20 mouse cellular contexts compared by ENCODE assay signal in the genomic region with DNA sequence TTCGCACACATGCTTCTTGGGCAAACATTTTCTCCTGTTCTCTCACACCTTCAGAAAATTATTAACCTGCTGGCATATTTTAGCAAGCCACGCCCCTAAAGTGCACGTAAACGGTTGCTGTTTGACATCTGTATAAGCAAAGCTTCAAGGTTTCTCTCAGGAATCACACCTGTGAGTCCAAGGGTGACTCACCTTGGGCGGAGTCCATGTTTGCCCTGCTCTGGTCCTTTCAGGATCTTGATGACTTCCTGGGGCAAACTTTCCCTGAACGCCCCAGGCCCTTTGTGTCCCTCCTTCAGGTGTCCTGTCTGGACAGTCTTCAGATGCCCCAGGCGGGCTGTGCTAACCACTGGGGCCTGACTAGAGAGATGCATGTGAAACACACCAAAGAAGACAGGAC.
A peak's percentile ranks its signal among the peaks of the same experiment; 100 is the strongest.
DNase-seq lines count a peak whose midpoint lies in the region; ATAC-seq and TF ChIP-seq lines count a peak whose summit lies in the region.
"Had no signal": no experiment of that assay in that cellular context is flagged by ENCODE, and none has a peak within 500 bp of the region (broad histone marks: within the 10 kb centered on the region; RNA-seq: fewer than 3 reads in every experiment).

No protein-coding gene starts in this region.

- no peak overlapping the region for H3K4me3 ChIP-seq in kidney, embryonic 15.5 days (replicated peaks)
- no peak overlapping the region for H3K4me3 ChIP-seq in ES-Bruce4 (ENCODE audit: low read depth, low read length)
- H3K4me3 ChIP-seq in hindbrain, embryonic 11.5 days (ENCODE audit: low read depth, low read length) = no peak overlapping the region
- H3K4me3 ChIP-seq: embryonic facial prominence, embryonic 13.5 days; forebrain, embryonic 15.5 days; heart, adult 2 months; layer of hippocampus, adult 2 months; midbrain, embryonic 13.5 days; neural tube, embryonic 12.5 days had no signal

- H3K36me3 ChIP-seq in kidney, embryonic 15.5 days = no peaks in the 10 kb centered on the region
- H3K36me3 ChIP-seq in ES-Bruce4 (ENCODE audit: control insufficient read depth, insufficient read depth, low read length, poor library complexity, severe bottlenecking) = no peaks in the 10 kb centered on the region
- no peaks in the 10 kb centered on the region for H3K36me3 ChIP-seq in hindbrain, embryonic 11.5 days (ENCODE audit: control insufficient read depth, insufficient read depth, low read length)
- H3K36me3 ChIP-seq: embryonic facial prominence, embryonic 13.5 days; forebrain, embryonic 15.5 days; midbrain, embryonic 13.5 days; neural tube, embryonic 12.5 days had no signal

- no peaks in the 10 kb centered on the region for H3K27me3 ChIP-seq in kidney, embryonic 15.5 days
- H3K27me3 ChIP-seq in ES-Bruce4 (ENCODE audit: control insufficient read depth, insufficient read depth, low read length, poor library complexity, severe bottlenecking) = no peaks in the 10 kb centered on the region
- no peaks in the 10 kb centered on the region for H3K27me3 ChIP-seq in hindbrain, embryonic 11.5 days (ENCODE audit: control insufficient read depth, insufficient read depth, low read length)
- H3K27me3 ChIP-seq: embryonic facial prominence, embryonic 13.5 days; forebrain, embryonic 15.5 days; midbrain, embryonic 13.5 days; neural tube, embryonic 12.5 days had no signal

- no peak overlapping the region for H3K27ac ChIP-seq in kidney, embryonic 15.5 days
- no peak overlapping the region for H3K27ac ChIP-seq in ES-Bruce4 (ENCODE audit: insufficient read depth, low read length)
- H3K27ac ChIP-seq in hindbrain, embryonic 11.5 days (ENCODE audit: low read depth, low read length) = no peak overlapping the region
- H3K27ac ChIP-seq: embryonic facial prominence, embryonic 13.5 days; forebrain, embryonic 15.5 days; heart, adult 2 months; hindbrain, postnatal 0 days; layer of hippocampus, adult 2 months; macrophage; midbrain, embryonic 13.5 days; neural tube, embryonic 12.5 days had no signal

- no peak for TF ChIP-seq POLR2A in ES-Bruce4 (IDR thresholded peaks at IDR 0.05; ENCODE audit: insufficient read depth, low read length)

- no peak for TF ChIP-seq CTCF in ES-Bruce4 (IDR thresholded peaks at IDR 0.05; ENCODE audit: low read depth, low read length)

- peak; percentile 89 for TF ChIP-seq EP300 in ES-Bruce4 (IDR thresholded peaks at IDR 0.05; ENCODE audit: insufficient read depth, low read depth, low read length)

- no peaks in the 10 kb centered on the region for H3K9me3 ChIP-seq in kidney, embryonic 15.5 days (replicated peaks)
- no peaks in the 10 kb centered on the region for H3K9me3 ChIP-seq in ES-Bruce4 (replicated peaks; ENCODE audit: control insufficient read depth, insufficient read depth, low read length, poor library complexity, severe bottlenecking)
- no peaks in the 10 kb centered on the region for H3K9me3 ChIP-seq in hindbrain, embryonic 11.5 days (ENCODE audit: control insufficient read depth, low read length)
- H3K9me3 ChIP-seq: embryonic facial prominence, embryonic 13.5 days; forebrain, embryonic 15.5 days; midbrain, embryonic 13.5 days; neural tube, embryonic 12.5 days had no signal

- peak; percentile 21 for DNase-seq in kidney, postnatal 10 days
- peak; percentile 45 for DNase-seq in ES-CJ7 (ENCODE audit: low read depth, low spot score)
- DNase-seq in large intestine, adult 2 months (ENCODE audit: low read depth, low spot score) = peak; percentile 98
- DNase-seq in hindbrain, embryonic 11.5 days (ENCODE audit: low spot score) = no peak
- DNase-seq: adrenal gland, postnatal 10 days; gastrocnemius, postnatal 14 days; heart, adult 2 months; layer of hippocampus, postnatal 36 days; lung, adult 18-20 months had no signal

- H3K4me2 ChIP-seq in kidney, embryonic 15.5 days = no peak overlapping the region
- no peak overlapping the region for H3K4me2 ChIP-seq in hindbrain, embryonic 11.5 days (replicated peaks; ENCODE audit: low read depth, low read length)
- H3K4me2 ChIP-seq: embryonic facial prominence, embryonic 13.5 days; forebrain, embryonic 15.5 days; midbrain, embryonic 13.5 days; neural tube, embryonic 12.5 days had no signal

- H3K4me1 ChIP-seq in kidney, embryonic 15.5 days = peaks cover 10% of the 10 kb centered on the region
- H3K4me1 ChIP-seq in ES-Bruce4 (ENCODE audit: control insufficient read depth, insufficient read depth, low read length) = peaks cover 5% of the 10 kb centered on the region
- no peaks in the 10 kb centered on the region for H3K4me1 ChIP-seq in hindbrain, embryonic 11.5 days (replicated peaks; ENCODE audit: control insufficient read depth, insufficient read depth, low read length)
- H3K4me1 ChIP-seq: neural tube, embryonic 12.5 days had no signal

- 74% methylated on average over 7 of the region's 7 CpGs for WGBS in kidney, embryonic 15.5 days
- 31% methylated on average over 7 of the region's 7 CpGs for WGBS in large intestine, adult 2 months
- 90% methylated on average over 7 of the region's 7 CpGs for WGBS in hindbrain, embryonic 11.5 days

- no peak overlapping the region for H3K9ac ChIP-seq in kidney, embryonic 15.5 days
- H3K9ac ChIP-seq in ES-Bruce4 (ENCODE audit: low read depth, poor library complexity, severe bottlenecking) = no peak overlapping the region
- H3K9ac ChIP-seq in hindbrain, embryonic 11.5 days (ENCODE audit: low read depth, low read length) = no peak overlapping the region
- H3K9ac ChIP-seq: embryonic facial prominence, embryonic 13.5 days; forebrain, embryonic 15.5 days; midbrain, embryonic 13.5 days; neural tube, embryonic 12.5 days had no signal

- ATAC-seq in kidney, embryonic 15.5 days (replicated peaks; ENCODE audit: low FRiP score) = no peak
- no peak for ATAC-seq in hindbrain, embryonic 11.5 days (ENCODE audit: low FRiP score)
- no peak for ATAC-seq in megakaryocyte-erythroid progenitor cell, adult 5-6 weeks (replicated peaks; ENCODE audit: low FRiP score, low TSS enrichment, poor library complexity, severe bottlenecking)
- ATAC-seq: activated CD4-positive, CD25-positive, alpha-beta regulatory T cell, adult 4 months; forebrain, embryonic 15.5 days; hindbrain, postnatal 0 days; midbrain, embryonic 13.5 days had no signal
